Mouse (Mus musculus): Measurements from ENCODE around the gene Rcsd1. TPM values are rescaled to one million over a fixed set of nuclear protein-coding genes. Genes with fewer than 3 reads are reported as not detected.

Gene Rcsd1
- total and polyA plus RNA-seq, 3 experiments, result 22.7 to 81.1 (median 35.7) TPM

GRCm38 (mm10) chr1:165628603-165629002, 81.0 kb downstream of the Rcsd1 start:
- no peak for DNase-seq (ENCODE audit: extremely low read depth)
- no peaks in the 10 kb centered on the region for H3K36me3 ChIP-seq (replicated peaks in 1 of 2; ENCODE audit: control insufficient read depth in 1 of 2, insufficient read depth in 1 of 2, low read length in 1 of 2)
- no peak overlapping the region for H3K27ac ChIP-seq (ENCODE audit: insufficient read depth, low read depth)
- H3K4me1 ChIP-seq (ENCODE audit: control insufficient read depth in 1 of 2, insufficient read depth in 2 of 2), result peaks cover 0 to 2% of the 10 kb centered on the region in 2 experiments; a peak in 1 of 4 replicates
- no peaks in the 10 kb centered on the region for H3K9me3 ChIP-seq (replicated peaks; ENCODE audit: low read length)
- no peak overlapping the region for H3K4me3 ChIP-seq (replicated peaks in 1 of 3; ENCODE audit: low read depth in 2 of 3, low read length in 2 of 3, poor library complexity in 1 of 3)
- H3K4me2 ChIP-seq (ENCODE audit: insufficient read depth, low read depth, poor library complexity, severe bottlenecking), result no peak overlapping the region
- in situ Hi-C loops (cut with MboI; ENCODE audit: low pct_ligation_motif_present, low pct_unique_long_range_greater_than_20kb, low sequenced_read_pairs) (loop anchor here (25.0 kb wide), 1 partner anchor 359 kb away; no protein-coding TSS in a partner anchor), dilution Hi-C loops (cut with MboI; ENCODE audit: extremely low pct_ligation_motif_present, extremely low pct_unique_long_range_greater_than_20kb, low sequenced_read_pairs) (no loop called here)
- H3K9ac ChIP-seq (ENCODE audit: insufficient read depth, low read depth), result no peak overlapping the region
- no peaks in the 10 kb centered on the region for H3K27me3 ChIP-seq (replicated peaks)
- H3K79me2 ChIP-seq (replicated peaks; ENCODE audit: control insufficient read depth, extremely low read depth, insufficient read depth, poor library complexity, severe bottlenecking), result no peaks in the 10 kb centered on the region
- TF ChIP-seq MAFK (IDR thresholded peaks at IDR 0.05; ENCODE audit: insufficient replicate concordance, low read length) (no peak), MEF2A (IDR thresholded peaks at IDR 0.05; ENCODE audit: borderline replicate concordance, low read depth, low read length) (no peak), SMC3 (IDR thresholded peaks at IDR 0.05; ENCODE audit: low read depth, low read length) (no peak), MXI1 (IDR thresholded peaks at IDR 0.05; ENCODE audit: low read depth, low read length) (no peak), ELF1 (IDR thresholded peaks at IDR 0.05; ENCODE audit: low read depth, low read length) (no peak), USF1 (IDR thresholded peaks at IDR 0.05; ENCODE audit: low read depth, low read length) (no peak), ZC3H11A (IDR thresholded peaks at IDR 0.05; ENCODE audit: low read depth, low read length) (no peak), UBTF (IDR thresholded peaks at IDR 0.05; ENCODE audit: low read depth, low read length) (no peak), HCFC1 (IDR thresholded peaks at IDR 0.05; ENCODE audit: low read depth, low read length) (no peak), ZKSCAN1 (IDR thresholded peaks at IDR 0.05; ENCODE audit: borderline replicate concordance, low read depth, low read length) (no peak), CHD1 (IDR thresholded peaks at IDR 0.05; ENCODE audit: low read depth, low read length) (no peak), CTCF (conservative IDR thresholded peaks at IDR 0.05 in 1 of 2, IDR thresholded peaks at IDR 0.05 in 1 of 2; ENCODE audit: low read depth in 2 of 2, low read length in 2 of 2) (no peak), NRF1 (IDR thresholded peaks at IDR 0.05; ENCODE audit: low read depth, low read length) (no peak), CHD2 (IDR thresholded peaks at IDR 0.05; ENCODE audit: low read length) (no peak)

GRCm38 (mm10) chr1:165625896-165626295, 83.7 kb downstream of the Rcsd1 start:
- Histone ChIP-seq H3K9me3 (replicated peaks; ENCODE audit: low read length) (no peaks in the 10 kb centered on the region), H3K27me3 (replicated peaks) (no peaks in the 10 kb centered on the region), H3K36me3 (replicated peaks in 1 of 2; ENCODE audit: control insufficient read depth in 1 of 2, insufficient read depth in 1 of 2, low read length in 1 of 2) (peaks cover 0 to 2% of the 10 kb centered on the region in 2 experiments), H3K27ac (ENCODE audit: insufficient read depth, low read depth) (no peak overlapping the region), H3K4me3 (replicated peaks in 1 of 3; ENCODE audit: low read depth in 2 of 3, low read length in 2 of 3, poor library complexity in 1 of 3) (no peak overlapping the region), H3K9ac (ENCODE audit: insufficient read depth, low read depth) (no peak overlapping the region), H3K4me1 (ENCODE audit: control insufficient read depth in 1 of 2, insufficient read depth in 2 of 2) (no peaks in the 10 kb centered on the region), H3K79me2 (replicated peaks; ENCODE audit: control insufficient read depth, extremely low read depth, insufficient read depth, poor library complexity, severe bottlenecking) (no peaks in the 10 kb centered on the region), H3K4me2 (ENCODE audit: insufficient read depth, low read depth, poor library complexity, severe bottlenecking) (no peak overlapping the region)
- no peak for DNase-seq (ENCODE audit: extremely low read depth)
- TF ChIP-seq ETS1 (conservative IDR thresholded peaks at IDR 0.05; ENCODE audit: low read depth, low read length) (no peak), TBP (conservative IDR thresholded peaks at IDR 0.05; ENCODE audit: low read depth, low read length) (no peak), USF1 (IDR thresholded peaks at IDR 0.05; ENCODE audit: low read depth, low read length) (no peak), CTCF (conservative IDR thresholded peaks at IDR 0.05 in 1 of 2, IDR thresholded peaks at IDR 0.05 in 1 of 2; ENCODE audit: low read depth in 2 of 2, low read length in 2 of 2) (no peak), IRF4 (IDR thresholded peaks at IDR 0.05; ENCODE audit: low read depth, low read length) (no peak), KAT2A (IDR thresholded peaks at IDR 0.05; ENCODE audit: insufficient replicate concordance, low read length) (no peak), CHD2 (IDR thresholded peaks at IDR 0.05; ENCODE audit: low read length) (no peak), MXI1 (IDR thresholded peaks at IDR 0.05; ENCODE audit: low read depth, low read length) (no peak), POLR2A (IDR thresholded peaks at IDR 0.05; ENCODE audit: low read depth, low read length) (no peak), USF2 (conservative IDR thresholded peaks at IDR 0.05; ENCODE audit: low read depth, low read length) (no peak), JUN (IDR thresholded peaks at IDR 0.05; ENCODE audit: insufficient read depth, low read depth, low read length) (no peak), CHD1 (IDR thresholded peaks at IDR 0.05; ENCODE audit: low read depth, low read length) (no peak), ZNF384 (IDR thresholded peaks at IDR 0.05; ENCODE audit: low read depth, low read length) (no peak), MAZ (IDR thresholded peaks at IDR 0.05; ENCODE audit: low read depth, low read length) (no peak), SMC3 (IDR thresholded peaks at IDR 0.05; ENCODE audit: low read depth, low read length) (no peak)
- in situ Hi-C loops (cut with MboI; ENCODE audit: low pct_ligation_motif_present, low pct_unique_long_range_greater_than_20kb, low sequenced_read_pairs) (loop anchor here (25.0 kb wide), 1 partner anchor 361 kb away; no protein-coding TSS in a partner anchor), dilution Hi-C loops (cut with MboI; ENCODE audit: extremely low pct_ligation_motif_present, extremely low pct_unique_long_range_greater_than_20kb, low sequenced_read_pairs) (no loop called here)
